Mouse (Mus musculus): ENCODE data around the gene Rbm19. TPM values are rescaled to one million over a fixed set of nuclear protein-coding genes. Genes with fewer than 3 reads are reported as not detected.

The Rbm19 gene
- total and polyA plus RNA-seq, 3 experiments = 66.3 to 74.3 TPM; not detected in 1

GRCm38 (mm10) chr5:120174317-120174716, 58.1 kb downstream of the Rbm19 start:
- Histone ChIP-seq H3K36me3 (ENCODE audit: control insufficient read depth in 1 of 2, insufficient read depth in 2 of 2, low read length in 2 of 2) (peaks cover 0 to 5% of the 10 kb centered on the region in 2 experiments; a peak in 3 of 4 replicates), H3K27ac (ENCODE audit: control insufficient read depth, low read depth, low read length) (no peak overlapping the region), H3K4me3 (ENCODE audit: control insufficient read depth in 1 of 2, insufficient read depth in 1 of 2, low read depth in 2 of 2, low read length in 2 of 2) (no peak overlapping the region), H3K4me1 (ENCODE audit: control insufficient read depth in 1 of 2, insufficient read depth in 2 of 2, low read length in 2 of 2) (peaks cover 0 to 11% of the 10 kb centered on the region in 2 experiments; a peak in 3 of 4 replicates), H3K9me3 (replicated peaks; ENCODE audit: insufficient read depth, low read length) (no peaks in the 10 kb centered on the region), H3K9ac (ENCODE audit: control insufficient read depth, low read depth, low read length, poor library complexity, severe bottlenecking) (no peak overlapping the region), H3K27me3 (ENCODE audit: control insufficient read depth in 1 of 2, insufficient read depth in 2 of 2, low read length in 2 of 2) (no peaks in the 10 kb centered on the region), H3K79me2 (ENCODE audit: control insufficient read depth, insufficient read depth, low read length, poor library complexity) (no peaks in the 10 kb centered on the region)
- DNase-seq (ENCODE audit: low read depth, low spot score) = no peak
- TF ChIP-seq UBTF (IDR thresholded peaks at IDR 0.05; ENCODE audit: borderline replicate concordance, insufficient read depth, low read depth, low read length) = no peak
- no peak for TF ChIP-seq BHLHE40 (IDR thresholded peaks at IDR 0.05; ENCODE audit: borderline replicate concordance, low read depth, low read length)
- no peak for TF ChIP-seq TCF12 (IDR thresholded peaks at IDR 0.05; ENCODE audit: low read depth, low read length)
- no peak for TF ChIP-seq POLR2A (IDR thresholded peaks at IDR 0.05; ENCODE audit: control insufficient read depth in 1 of 2, insufficient read depth in 1 of 2, low read depth in 1 of 2, low read length in 2 of 2, poor library complexity in 1 of 2)

GRCm38 (mm10) chr5:120175217-120175616, 59.0 kb downstream of the Rbm19 start:
- Histone ChIP-seq H3K36me3 (ENCODE audit: control insufficient read depth in 1 of 2, insufficient read depth in 2 of 2, low read length in 2 of 2) (peaks cover 0 to 5% of the 10 kb centered on the region in 2 experiments; a peak in 3 of 4 replicates), H3K9ac (ENCODE audit: control insufficient read depth, low read depth, low read length, poor library complexity, severe bottlenecking) (no peak overlapping the region), H3K27ac (ENCODE audit: control insufficient read depth, low read depth, low read length) (no peak overlapping the region), H3K9me3 (replicated peaks; ENCODE audit: insufficient read depth, low read length) (no peaks in the 10 kb centered on the region), H3K4me1 (ENCODE audit: control insufficient read depth in 1 of 2, insufficient read depth in 2 of 2, low read length in 2 of 2) (peaks cover 0 to 11% of the 10 kb centered on the region in 2 experiments; a peak in 3 of 4 replicates), H3K27me3 (ENCODE audit: control insufficient read depth in 1 of 2, insufficient read depth in 2 of 2, low read length in 2 of 2) (no peaks in the 10 kb centered on the region), H3K79me2 (ENCODE audit: control insufficient read depth, insufficient read depth, low read length, poor library complexity) (no peaks in the 10 kb centered on the region), H3K4me3 (ENCODE audit: control insufficient read depth in 1 of 2, insufficient read depth in 1 of 2, low read depth in 2 of 2, low read length in 2 of 2) (no peak overlapping the region)
- TF ChIP-seq ZNF384 (IDR thresholded peaks at IDR 0.05; ENCODE audit: low read depth, low read length) = no peak
- no peak for TF ChIP-seq BHLHE40 (IDR thresholded peaks at IDR 0.05; ENCODE audit: borderline replicate concordance, low read depth, low read length)
- no peak for TF ChIP-seq POLR2A (IDR thresholded peaks at IDR 0.05; ENCODE audit: control insufficient read depth in 1 of 2, insufficient read depth in 1 of 2, low read depth in 1 of 2, low read length in 2 of 2, poor library complexity in 1 of 2)
- TF ChIP-seq TCF12 (IDR thresholded peaks at IDR 0.05; ENCODE audit: low read depth, low read length) = no peak
- TF ChIP-seq UBTF (IDR thresholded peaks at IDR 0.05; ENCODE audit: borderline replicate concordance, insufficient read depth, low read depth, low read length) = no peak
- TF ChIP-seq ELF1 (IDR thresholded peaks at IDR 0.05; ENCODE audit: low read depth, low read length) = no peak
- no peak for TF ChIP-seq CHD2 (IDR thresholded peaks at IDR 0.05; ENCODE audit: low read length)
- no peak for TF ChIP-seq KAT2A (conservative IDR thresholded peaks at IDR 0.05; ENCODE audit: low read depth, low read length)
- TF ChIP-seq TBP (IDR thresholded peaks at IDR 0.05; ENCODE audit: low read depth, low read length) = no peak
- no peak for TF ChIP-seq MYB (IDR thresholded peaks at IDR 0.05; ENCODE audit: low read depth, low read length)
- no peak for TF ChIP-seq MAFK (IDR thresholded peaks at IDR 0.05; ENCODE audit: borderline replicate concordance, low read depth, low read length)
- no peak for TF ChIP-seq MAZ (IDR thresholded peaks at IDR 0.05; ENCODE audit: low read depth, low read length)
- no peak for DNase-seq (ENCODE audit: low read depth, low spot score)
